In the genomic region with DNA sequence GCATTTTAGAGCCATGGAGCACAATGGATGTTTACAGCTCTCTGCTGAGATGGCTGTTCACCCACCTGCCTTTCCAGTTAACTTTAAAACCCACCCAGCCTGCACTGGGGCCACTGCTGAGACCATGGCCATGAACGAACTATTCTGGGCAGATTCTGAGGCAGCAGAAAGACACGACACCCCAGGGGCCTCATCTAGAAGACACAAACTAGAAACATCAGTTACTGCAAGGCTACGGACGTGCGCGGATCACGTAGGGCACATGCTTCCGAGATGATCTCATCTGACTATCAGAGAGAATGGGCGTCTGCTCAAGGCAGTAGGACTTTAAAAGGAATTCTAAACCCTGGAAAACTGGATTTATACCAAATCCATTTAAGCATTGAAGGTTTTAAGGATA, we compare ENCODE assay signal across 10 mouse cellular contexts.
DNase-seq lines count a peak whose midpoint lies in the region; ATAC-seq lines count a peak whose summit lies in the region.
"Had no signal": no experiment of that assay in that cellular context is flagged by ENCODE, and none has a peak within 500 bp of the region (broad histone marks: within the 10 kb centered on the region; RNA-seq: fewer than 3 reads in every experiment).

No protein-coding gene starts in this region.

- peak; percentile 16 for DNase-seq in kidney, postnatal 14 days
- DNase-seq in kidney, adult 11 months = no peak
- DNase-seq in adrenal gland, postnatal 36 days = peak; percentile 42 to 59
- peak; percentile 46 for DNase-seq in heart, adult 8-10 months (ENCODE audit: low spot score)
- DNase-seq in lung, postnatal 14 days = peak; percentile 9
- DNase-seq in c-Kit-positive CD71-positive TER-119-positive erythroid progenitor cells, embryonic 14.5 days (ENCODE audit: low spot score) = no peak
- DNase-seq: embryo, embryonic 11 days; thymus, postnatal 36 days had no signal

- ATAC-seq in megakaryocyte, adult 5-6 weeks (ENCODE audit: poor library complexity, severe bottlenecking) = no peak
- no peak for ATAC-seq in inflammation-experienced regulatory T-cells, adult 6 months

Comparison
In these comparisons a context has a peak if more than half of its experiments do, and no peak if none do; other contexts are left out.
1. DNase-seq: peak in kidney, postnatal 14 days (single experiment), adrenal gland, postnatal 36 days (2 of 2), heart, adult 8-10 months (single experiment) and lung, postnatal 14 days (single experiment); none in kidney, adult 11 months (single experiment) and c-Kit-positive CD71-positive TER-119-positive erythroid progenitor cells, embryonic 14.5 days (single experiment).